Mouse (Mus musculus) forebrain, embryonic 14.5 days (tissue): ENCODE data around the gene Rps2. TPM values are rescaled to one million over a fixed set of nuclear protein-coding genes. Genes with fewer than 3 reads are reported as not detected.
A peak's percentile ranks its signal among the peaks of the same experiment; 100 is the strongest.
"Not testable (repeated sequence)": the region's sequence is repeated elsewhere in the genome, so short reads cannot be mapped to it uniquely, and the experiment has no call there.

Experiments
- ATAC-seq: fragments of 200-750 bp; cut with Nextera tagmentation; 2 replicates; pipeline ENCODE4 v1.8.0; 2017; ENCODE audit warnings: mild to moderate bottlenecking, moderate library complexity
- DNase-seq: peaks from one replicate; pipeline ENCODE4 v3.0.0-alpha.2; 2015; ENCODE audit warnings: low spot score
- H3K27ac ChIP-seq: fragments of 300-500 bp; sonication (generic); 2 replicates; pipeline ENCODE4 v1.5.1; 2014; ENCODE audit warnings: low read depth, mild to moderate bottlenecking, control low read depth, low read length, moderate library complexity
- H3K27me3 ChIP-seq: fragments of 300-500 bp; sonication (generic); replicated peaks from 2 replicates; pipeline ENCODE4 v1.6.1; 2014; ENCODE audit warnings: low read length, control low read depth, mixed read lengths; ENCODE audit not compliant: control insufficient read depth, insufficient read depth
- H3K36me3 ChIP-seq: fragments of 300-500 bp; sonication (generic); 2 replicates; pipeline ENCODE4 v1.6.1; 2014; ENCODE audit warnings: low read length, control low read depth; ENCODE audit not compliant: control insufficient read depth, insufficient read depth
- H3K4me1 ChIP-seq: fragments of 300-500 bp; sonication (generic); 2 replicates; pipeline ENCODE4 v1.6.1; 2014; ENCODE audit warnings: antibody characterized with exemption, low read length, control low read depth; ENCODE audit not compliant: control insufficient read depth, insufficient read depth
- H3K4me2 ChIP-seq: fragments of 300-500 bp; sonication (generic); 2 replicates; pipeline ENCODE4 v1.6.1; 2014; ENCODE audit warnings: mild to moderate bottlenecking, control low read depth, low read length
- H3K4me3 ChIP-seq: fragments of 300-500 bp; sonication (generic); 2 replicates; pipeline ENCODE4 v1.5.1; 2014; ENCODE audit warnings: low read depth, low read length, control low read depth
- H3K9ac ChIP-seq: fragments of 300-500 bp; sonication (generic); 2 replicates; pipeline ENCODE4 v1.6.1; 2014; ENCODE audit warnings: mild to moderate bottlenecking, low read length, control low read depth, moderate library complexity
- H3K9me3 ChIP-seq: fragments of 300-500 bp; sonication (generic); replicated peaks from 2 replicates; pipeline ENCODE4 v1.6.1; 2016; ENCODE audit warnings: low read length, control low read depth, mixed read lengths; ENCODE audit not compliant: control insufficient read depth
- WGBS: fragments of 180-500 bp; shearing (Covaris S2); extraction: QIAGEN DNeasy Blood & Tissue Kit; methylation state at CpG from one replicate; pipeline ENCODE4 v1.1.7; 2014; 5-methylcytosine and 5-hydroxymethylcytosine counted together
- polyA plus RNA-seq: library from polyadenylated mRNA; unstranded; fragments of >200 nt; fragmentation: Nextera tagmentation; extraction: Ambion mirVana; gene quantifications from 2 replicates; pipeline ENCODE4 v1.2.1, GENCODE M21; 2014

Gene Rps2
- polyA plus RNA-seq, 1 experiment from 2014 or later: 1,063 TPM

- peaks cover 24% of the 10 kb centered on the region for H3K36me3 ChIP-seq
- WGBS: 95% methylated on average over 15 of the region's 15 CpGs
- H3K9me3 ChIP-seq: no peaks in the 10 kb centered on the region
- peaks cover 5% of the 10 kb centered on the region for H3K4me1 ChIP-seq
- no peak overlapping the region for H3K27ac ChIP-seq
- no peak overlapping the region for H3K9ac ChIP-seq
- ATAC-seq: no peak
- H3K4me2 ChIP-seq: no peak overlapping the region
- no peak overlapping the region for H3K4me3 ChIP-seq
- no peak for DNase-seq
- no peaks in the 10 kb centered on the region for H3K27me3 ChIP-seq
These were observed 1.7 kb upstream of the Rps2 start for GRCm38 (mm10) chr17:24716166-24716682.

DNA sequence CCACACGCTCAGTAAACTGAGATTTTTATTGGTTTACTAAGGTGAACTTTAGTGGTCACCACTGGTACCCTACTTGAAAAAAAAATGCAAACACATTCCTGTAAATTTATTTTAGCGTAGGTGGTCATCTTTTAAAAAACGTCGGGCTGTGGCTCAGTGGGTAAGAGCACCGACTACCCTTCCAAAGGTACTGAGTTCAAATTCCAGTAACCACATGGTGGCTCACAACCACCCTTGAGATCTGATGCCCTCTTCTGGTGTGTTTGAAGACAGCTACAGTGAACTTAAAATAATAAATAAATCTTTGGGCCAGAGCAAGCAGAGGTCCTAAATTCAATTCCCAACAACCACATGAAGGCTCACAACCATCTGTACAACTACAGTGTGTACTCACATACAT, 1.0 kb downstream of the Rps2 start:
- WGBS: 67% methylated on average over 5 of the region's 5 CpGs

GRCm38 (mm10) chr17:24719494-24720222, 1.7 kb downstream of the Rps2 start:
- peak; percentile 99 for DNase-seq
- under 1% methylated on average over 61 of the region's 61 CpGs for WGBS
- peaks cover 39% of the 10 kb centered on the region for H3K36me3 ChIP-seq
- peak; percentile 99 for ATAC-seq
- H3K9me3 ChIP-seq: no peaks in the 10 kb centered on the region
- peak overlapping the region; percentile 93 for H3K9ac ChIP-seq
- H3K4me1 ChIP-seq: peaks cover 18% of the 10 kb centered on the region
- no peaks in the 10 kb centered on the region for H3K27me3 ChIP-seq
- peak overlapping the region; percentile 77 for H3K27ac ChIP-seq
- H3K4me2 ChIP-seq: peak overlapping the region; percentile 79
- peak overlapping the region; percentile 64 for H3K4me3 ChIP-seq

More for the DNA sequence above, 1.0 kb downstream of the Rps2 start:
- H3K9me3 ChIP-seq, H3K27me3 ChIP-seq, DNase-seq, ATAC-seq, H3K27ac ChIP-seq: not testable (repeated sequence)
- H3K4me1 ChIP-seq: peaks cover 16% of the 10 kb centered on the region
- H3K9ac ChIP-seq: peak overlapping the region; percentile 93; the same call in 1 of the 2 replicates
- H3K36me3 ChIP-seq: peaks cover 39% of the 10 kb centered on the region
- H3K4me2 ChIP-seq: peak overlapping the region; percentile 57
- H3K4me3 ChIP-seq: peak overlapping the region; percentile 64

GRCm38 (mm10) chr17:24720616-24721015, 2.7 kb downstream of the Rps2 start:
- not testable (repeated sequence) for H3K27ac ChIP-seq, DNase-seq, ATAC-seq, H3K27me3 ChIP-seq, H3K9me3 ChIP-seq
- H3K4me3 ChIP-seq: peak overlapping the region; percentile 64
- WGBS: under 1% methylated on average over 11 of the region's 11 CpGs
- H3K4me1 ChIP-seq: peaks cover 20% of the 10 kb centered on the region
- peak overlapping the region; percentile 83 for H3K9ac ChIP-seq
- peaks cover 36% of the 10 kb centered on the region for H3K36me3 ChIP-seq
- peak overlapping the region; percentile 79 for H3K4me2 ChIP-seq

GRCm38 (mm10) chr17:24721383-24721955, 3.6 kb downstream of the Rps2 start:
- not testable (repeated sequence) for ATAC-seq, H3K9me3 ChIP-seq, H3K27me3 ChIP-seq, DNase-seq, H3K27ac ChIP-seq
- Histone ChIP-seq H3K4me1 (peaks cover 20% of the 10 kb centered on the region), H3K9ac (peak overlapping the region; percentile 25; the same call in 1 of the 2 replicates), H3K4me3 (peak overlapping the region; percentile 64), H3K4me2 (peak overlapping the region; percentile 79), H3K36me3 (peaks cover 31% of the 10 kb centered on the region)
- WGBS: 66% methylated on average over 7 of the region's 7 CpGs

- WGBS: 34% methylated on average over 13 of the region's 13 CpGs
- H3K4me2 ChIP-seq: peak overlapping the region; percentile 94; the same call in 1 of the 2 replicates
- H3K36me3 ChIP-seq: peaks cover 30% of the 10 kb centered on the region
- no peak for DNase-seq
- no peaks in the 10 kb centered on the region for H3K9me3 ChIP-seq
- peaks cover 20% of the 10 kb centered on the region for H3K4me1 ChIP-seq
- no peak overlapping the region for H3K27ac ChIP-seq
- H3K27me3 ChIP-seq: no peaks in the 10 kb centered on the region
- peak overlapping the region; percentile 40; the same call in 1 of the 2 replicates for H3K9ac ChIP-seq
- no peak overlapping the region for H3K4me3 ChIP-seq
- no peak for ATAC-seq
These were observed 4.5 kb downstream of the Rps2 start for GRCm38 (mm10) chr17:24722220-24722924.

DNA sequence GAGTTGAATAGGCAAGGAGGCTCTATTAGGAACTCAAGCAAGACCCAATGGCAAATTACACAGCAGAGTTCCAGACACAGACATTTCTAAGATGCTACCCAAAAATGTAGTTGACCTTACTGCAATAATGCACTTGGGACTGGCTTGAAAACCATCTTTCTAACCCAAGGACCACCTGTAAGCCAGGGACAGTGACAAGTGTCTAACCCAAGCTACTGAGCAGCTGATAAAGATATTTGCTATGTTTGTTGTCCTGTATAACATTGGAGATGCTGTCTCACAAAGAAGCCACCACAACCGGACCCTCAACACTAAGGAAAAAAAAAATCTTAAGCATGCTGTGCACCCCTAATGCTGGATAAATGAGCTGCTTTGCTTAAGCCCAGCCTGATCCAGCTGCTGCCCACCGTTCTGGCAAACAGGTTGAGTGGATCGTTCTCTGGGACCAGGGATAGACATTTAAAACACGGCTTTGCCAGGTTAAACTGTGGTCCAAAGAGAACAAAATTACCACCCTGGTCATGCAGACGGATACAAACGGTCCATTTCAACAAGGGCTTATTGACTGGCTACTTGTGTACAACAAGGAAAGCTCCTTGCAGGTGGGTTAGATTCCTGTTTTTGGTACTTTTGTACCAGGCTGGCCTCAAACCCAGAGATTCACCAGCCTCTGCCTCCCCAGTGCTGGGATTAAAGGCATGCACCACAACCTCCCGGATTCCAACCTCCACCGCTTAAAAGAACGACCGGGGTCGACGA, 5.4 kb downstream of the Rps2 start:
- peak overlapping the region; percentile 91 for H3K9ac ChIP-seq
- peaks cover 20% of the 10 kb centered on the region for H3K4me1 ChIP-seq
- no peak for DNase-seq
- H3K27ac ChIP-seq: peak overlapping the region; percentile 75; the same call in 1 of the 2 replicates
- peak overlapping the region; percentile 74 for H3K4me3 ChIP-seq
- ATAC-seq: no peak
- H3K9me3 ChIP-seq: no peaks in the 10 kb centered on the region
- WGBS: 3% methylated on average over 12 of the region's 12 CpGs
- no peaks in the 10 kb centered on the region for H3K27me3 ChIP-seq
- H3K4me2 ChIP-seq: peak overlapping the region; percentile 94
- peaks cover 22% of the 10 kb centered on the region for H3K36me3 ChIP-seq

DNA sequence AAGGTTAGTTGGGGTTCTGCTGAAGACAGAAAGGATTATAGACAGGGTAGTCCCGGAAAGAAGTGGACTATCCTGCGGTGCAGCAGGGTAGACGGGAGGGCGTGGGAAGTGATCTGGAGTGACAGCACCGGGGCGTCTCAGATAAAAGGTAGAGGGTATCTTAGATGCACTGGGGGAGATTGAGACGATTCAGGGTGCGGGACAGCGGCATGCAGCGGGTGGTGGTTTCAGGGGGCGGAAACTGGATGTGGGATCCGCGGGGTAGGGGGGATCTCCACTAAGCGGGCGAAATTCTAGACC, 5.9 kb downstream of the Rps2 start:
- Histone ChIP-seq H3K27ac (peak overlapping the region; percentile 75), H3K4me2 (peak overlapping the region; percentile 94), H3K9me3 (no peaks in the 10 kb centered on the region), H3K9ac (peak overlapping the region; percentile 91), H3K4me1 (peaks cover 18% of the 10 kb centered on the region), H3K36me3 (peaks cover 19% of the 10 kb centered on the region), H3K27me3 (no peaks in the 10 kb centered on the region), H3K4me3 (peak overlapping the region; percentile 74)
- peak; percentile 3; the same call in 1 of the 2 replicates for ATAC-seq
- 2% methylated on average over 15 of the region's 15 CpGs for WGBS
- DNase-seq: no peak
